Mouse (Mus musculus): Measurements from ENCODE around the gene Arid3c. TPM values are rescaled to one million over a fixed set of nuclear protein-coding genes. Genes with fewer than 3 reads are reported as not detected.

Arid3c gene
- total and polyA plus RNA-seq, 2 experiments from 2014 or later: not detected

GRCm38 (mm10) chr4:41726826-41727621, 3.9 kb downstream of the Arid3c start:
- Histone ChIP-seq H3K4me3 (ENCODE audit: low read depth, low read length) (no peak overlapping the region), H3K27me3 (ENCODE audit: control insufficient read depth, insufficient read depth, low read length) (peaks cover 80% of the 10 kb centered on the region), H3K27ac (ENCODE audit: low read depth) (no peak overlapping the region), H3K36me3 (replicated peaks; ENCODE audit: control insufficient read depth, insufficient read depth, low read length) (no peaks in the 10 kb centered on the region), H3K9me3 (replicated peaks; ENCODE audit: control insufficient read depth, low read length) (no peaks in the 10 kb centered on the region), H3K4me2 (ENCODE audit: low read depth, low read length) (no peak overlapping the region), H3K9ac (replicated peaks; ENCODE audit: low read depth, low read length) (no peak overlapping the region), H3K4me1 (ENCODE audit: control insufficient read depth, insufficient read depth) (peaks cover 17% of the 10 kb centered on the region)
- 19% methylated on average over 20 of the region's 20 CpGs for WGBS
- TF ChIP-seq CTCF (IDR thresholded peaks at IDR 0.05; ENCODE audit: low read depth): no peak
- TF ChIP-seq EP300 (IDR thresholded peaks at IDR 0.05; ENCODE audit: low read depth): no peak
- ATAC-seq (ENCODE audit: insufficient read depth, low read depth) (no peak), DNase-seq (ENCODE audit: low spot score) (no peak)

GRCm38 (mm10) chr4:41722918-41723351, 8.0 kb downstream of the Arid3c start, which contains the start of gene Dctn3:
Gene Dctn3, minus strand, starts transcription at chr4:41723170.
- WGBS: under 1% methylated on average over 27 of the region's 27 CpGs
- Histone ChIP-seq H3K4me3 (ENCODE audit: low read depth, low read length) (peak within 1 kb of the TSS; percentile 96), H3K9me3 (replicated peaks; ENCODE audit: control insufficient read depth, low read length) (no peaks in the 10 kb centered on the region), H3K27ac (ENCODE audit: low read depth) (no peak within 1 kb of the TSS), H3K4me2 (ENCODE audit: low read depth, low read length) (peak within 1 kb of the TSS; percentile 87), H3K36me3 (replicated peaks; ENCODE audit: control insufficient read depth, insufficient read depth, low read length) (peaks cover 20% of the 10 kb centered on the region), H3K4me1 (ENCODE audit: control insufficient read depth, insufficient read depth) (peaks cover 10% of the 10 kb centered on the region), H3K9ac (replicated peaks; ENCODE audit: low read depth, low read length) (peak within 1 kb of the TSS; percentile 89), H3K27me3 (ENCODE audit: control insufficient read depth, insufficient read depth, low read length) (peaks cover 44% of the 10 kb centered on the region)
- DNase-seq (ENCODE audit: low spot score) (peak; percentile 99), ATAC-seq (ENCODE audit: insufficient read depth, low read depth) (peak; percentile 98)
- TF ChIP-seq EP300 (IDR thresholded peaks at IDR 0.05; ENCODE audit: low read depth): no peak
- TF ChIP-seq CTCF (IDR thresholded peaks at IDR 0.05; ENCODE audit: low read depth): no peak

- DNase-seq (ENCODE audit: low spot score): no peak
- Histone ChIP-seq H3K4me1 (ENCODE audit: control insufficient read depth, insufficient read depth) (peaks cover 16% of the 10 kb centered on the region), H3K27ac (ENCODE audit: low read depth) (no peak overlapping the region), H3K4me3 (ENCODE audit: low read depth, low read length) (no peak overlapping the region), H3K36me3 (replicated peaks; ENCODE audit: control insufficient read depth, insufficient read depth, low read length) (peaks cover 39% of the 10 kb centered on the region), H3K4me2 (ENCODE audit: low read depth, low read length) (no peak overlapping the region), H3K27me3 (ENCODE audit: control insufficient read depth, insufficient read depth, low read length) (no peaks in the 10 kb centered on the region), H3K9me3 (replicated peaks; ENCODE audit: control insufficient read depth, low read length) (no peaks in the 10 kb centered on the region), H3K9ac (replicated peaks; ENCODE audit: low read depth, low read length) (no peak overlapping the region)
- TF ChIP-seq EP300 (IDR thresholded peaks at IDR 0.05; ENCODE audit: low read depth): no peak
- TF ChIP-seq CTCF (IDR thresholded peaks at IDR 0.05; ENCODE audit: low read depth): no peak
- no peak for ATAC-seq (ENCODE audit: insufficient read depth, low read depth)
- WGBS: 53% methylated on average over 6 of the region's 6 CpGs
Observed at GRCm38 (mm10) chr4:41716834-41717233, 14.1 kb downstream of the Arid3c start.

DNA sequence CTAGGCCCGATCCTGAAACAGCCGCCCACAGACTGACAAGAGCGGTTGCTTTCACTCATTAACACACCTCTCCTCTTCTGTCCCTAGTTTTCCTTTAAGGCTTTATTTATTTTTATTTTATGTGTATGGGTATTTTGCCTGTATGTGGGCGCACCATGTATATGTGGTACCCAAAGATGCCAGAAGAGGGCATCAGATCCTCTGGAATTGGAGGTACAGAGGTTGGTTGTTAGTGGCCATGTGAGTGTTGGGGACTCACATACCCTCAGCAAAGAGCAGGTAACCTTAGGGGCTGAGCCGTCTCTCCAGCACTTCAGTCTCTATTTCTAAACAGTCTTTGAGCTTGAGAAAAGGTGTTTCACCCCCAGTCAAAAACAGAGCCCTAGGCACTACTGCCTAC, 15.3 kb downstream of the Arid3c start:
- TF ChIP-seq CTCF (IDR thresholded peaks at IDR 0.05; ENCODE audit: low read depth) (peak; percentile 57), EP300 (IDR thresholded peaks at IDR 0.05; ENCODE audit: low read depth) (no peak)
- no peak overlapping the region for H3K27ac ChIP-seq (ENCODE audit: low read depth)
- no peaks in the 10 kb centered on the region for H3K27me3 ChIP-seq (ENCODE audit: control insufficient read depth, insufficient read depth, low read length)
- no peak overlapping the region for H3K4me3 ChIP-seq (ENCODE audit: low read depth, low read length)
- no peak overlapping the region for H3K4me2 ChIP-seq (ENCODE audit: low read depth, low read length)
- ATAC-seq (ENCODE audit: insufficient read depth, low read depth) (no peak), DNase-seq (ENCODE audit: low spot score) (no peak)
- H3K4me1 ChIP-seq (ENCODE audit: control insufficient read depth, insufficient read depth): peaks cover 18% of the 10 kb centered on the region
- H3K9ac ChIP-seq (replicated peaks; ENCODE audit: low read depth, low read length): no peak overlapping the region
- no peaks in the 10 kb centered on the region for H3K9me3 ChIP-seq (replicated peaks; ENCODE audit: control insufficient read depth, low read length)
- H3K36me3 ChIP-seq (replicated peaks; ENCODE audit: control insufficient read depth, insufficient read depth, low read length): peaks cover 44% of the 10 kb centered on the region
- WGBS: 87% methylated on average over 5 of the region's 5 CpGs

GRCm38 (mm10) chr4:41715082-41715481, 15.9 kb downstream of the Arid3c start:
- no peak for ATAC-seq (ENCODE audit: insufficient read depth, low read depth)
- H3K27ac ChIP-seq (ENCODE audit: low read depth): no peak overlapping the region
- H3K9ac ChIP-seq (replicated peaks; ENCODE audit: low read depth, low read length): no peak overlapping the region
- peaks cover 44% of the 10 kb centered on the region for H3K36me3 ChIP-seq (replicated peaks; ENCODE audit: control insufficient read depth, insufficient read depth, low read length)
- TF ChIP-seq EP300 (IDR thresholded peaks at IDR 0.05; ENCODE audit: low read depth): no peak
- TF ChIP-seq CTCF (IDR thresholded peaks at IDR 0.05; ENCODE audit: low read depth): no peak
- no peak overlapping the region for H3K4me3 ChIP-seq (ENCODE audit: low read depth, low read length)
- no peaks in the 10 kb centered on the region for H3K27me3 ChIP-seq (ENCODE audit: control insufficient read depth, insufficient read depth, low read length)
- 62% methylated on average over 8 of the region's 8 CpGs for WGBS
- no peaks in the 10 kb centered on the region for H3K9me3 ChIP-seq (replicated peaks; ENCODE audit: control insufficient read depth, low read length)
- H3K4me2 ChIP-seq (ENCODE audit: low read depth, low read length): no peak overlapping the region
- peaks cover 18% of the 10 kb centered on the region for H3K4me1 ChIP-seq (ENCODE audit: control insufficient read depth, insufficient read depth)
- no peak for DNase-seq (ENCODE audit: low spot score)

All from heart, postnatal 0 days (tissue).